Mouse (Mus musculus) hindbrain, postnatal 0 days (tissue): ENCODE results near the gene Phf23. TPM values are rescaled to one million over a fixed set of nuclear protein-coding genes. Genes with fewer than 3 reads are reported as not detected.

ENCODE experiments used
- ATAC-seq: fragments of 200-750 bp; cut with Nextera tagmentation; 2 replicates; pipeline ENCODE4 v1.8.0; 2017; ENCODE audit warnings: mild to moderate bottlenecking, moderate TSS enrichment, moderate library complexity
- DNase-seq: peaks from one replicate; pipeline ENCODE4 v3.0.0-alpha.2; 2015; ENCODE audit warnings: low spot score
- H3K27ac ChIP-seq: fragments of 300-500 bp; sonication (generic); 2 replicates; pipeline ENCODE4 v1.5.1; 2014; ENCODE audit warnings: mild to moderate bottlenecking
- H3K27me3 ChIP-seq: fragments of 300-500 bp; sonication (generic); 2 replicates; pipeline ENCODE4 v1.6.1; 2014; ENCODE audit warnings: low read length, mixed read lengths; ENCODE audit not compliant: insufficient read depth
- H3K36me3 ChIP-seq: fragments of 300-500 bp; sonication (generic); 2 replicates; pipeline ENCODE4 v1.6.1; 2014; ENCODE audit warnings: low read length, mixed read lengths; ENCODE audit not compliant: insufficient read depth
- H3K4me1 ChIP-seq: fragments of 300-500 bp; sonication (generic); 2 replicates; pipeline ENCODE4 v1.6.1; 2014; ENCODE audit warnings: antibody characterized with exemption, low read length, mixed read lengths; ENCODE audit not compliant: insufficient read depth
- H3K4me2 ChIP-seq: fragments of 300-500 bp; sonication (generic); 2 replicates; pipeline ENCODE4 v1.6.1; 2014; ENCODE audit warnings: low read depth, mild to moderate bottlenecking, low read length, moderate library complexity, mixed read lengths
- H3K4me3 ChIP-seq: fragments of 300-500 bp; sonication (generic); 2 replicates; pipeline ENCODE4 v1.5.1; 2014; ENCODE audit warnings: low read length
- H3K9ac ChIP-seq: fragments of 300-500 bp; sonication (generic); replicated peaks from 2 replicates; pipeline ENCODE4 v1.6.1; 2014; ENCODE audit warnings: mild to moderate bottlenecking, low read length, moderate library complexity, mixed read lengths
- H3K9me3 ChIP-seq: fragments of 300-500 bp; sonication (generic); 2 replicates; pipeline ENCODE4 v1.6.1; 2016; ENCODE audit warnings: low read length, mixed read lengths
- CTCF ChIP-seq: IDR thresholded peaks from 2 replicates; pipeline ENCODE4 v1.5.1; 2016; ENCODE audit warnings: antibody characterized with exemption, control low read depth, low read depth
- WGBS: fragments of 180-500 bp; shearing (Covaris S2); extraction: QIAGEN DNeasy Blood & Tissue Kit; methylation state at CpG from one replicate; pipeline ENCODE4 v1.1.7; 2014; 5-methylcytosine and 5-hydroxymethylcytosine counted together
- polyA plus RNA-seq: library from polyadenylated mRNA; unstranded; fragments of >200 nt; fragmentation: Nextera tagmentation; extraction: Ambion mirVana; gene quantifications from 2 replicates; pipeline ENCODE4 v1.2.1, GENCODE M21; 2015
- total RNA-seq: library from RNA; depleted of rRNA; stranded (reverse); fragments of >200 nt; gene quantifications from 2 replicates; pipeline ENCODE4 v1.2.3, GENCODE M21; 2014

Phf23 gene
- total and polyA plus RNA-seq, 2 experiments from 2014 or later = 44.0 to 47.9 TPM

DNA sequence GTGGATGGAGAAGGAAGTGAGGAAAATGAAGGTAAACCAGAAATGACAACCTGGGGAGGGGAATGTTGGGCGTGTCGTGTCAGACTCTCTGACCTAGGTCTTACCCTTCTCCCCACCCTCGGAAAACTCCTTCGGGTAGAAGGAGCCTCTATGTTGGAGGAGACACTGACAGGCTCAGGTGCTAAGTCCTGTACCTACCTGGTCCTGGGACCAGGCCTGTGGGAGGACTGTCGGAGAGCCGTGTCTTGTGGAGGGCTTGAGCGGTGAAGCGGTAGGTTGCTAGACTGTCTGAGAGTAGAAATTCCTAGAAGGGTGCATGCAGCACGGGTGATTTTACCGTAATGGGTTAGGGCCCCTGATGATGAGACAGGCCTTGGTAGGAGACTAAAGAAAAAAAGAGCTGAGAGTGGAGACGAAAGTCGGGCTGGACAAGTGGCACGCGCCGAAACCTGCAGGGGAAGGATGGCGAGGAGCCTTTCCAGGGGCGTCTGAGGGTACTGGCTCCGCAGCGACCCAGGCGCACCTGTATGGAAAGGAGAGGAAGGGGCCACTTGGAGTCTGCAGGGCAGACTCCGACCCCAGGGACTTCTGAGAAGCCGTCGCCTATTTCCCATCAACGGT is 30.8 kb upstream of the Phf23 start, which contains the start of gene Cldn7:
Gene Cldn7 (plus strand): TSS at position 130 of the 621 bp plus-strand sequence.
- ATAC-seq (no peak), DNase-seq (no peak)
- Histone ChIP-seq H3K4me1 (peaks cover 6% of the 10 kb centered on the region; the same call in 1 of the 2 replicates), H3K27ac (no peak within 1 kb of the TSS), H3K4me3 (no peak within 1 kb of the TSS), H3K9me3 (no peaks in the 10 kb centered on the region), H3K27me3 (peaks cover 45% of the 10 kb centered on the region), H3K36me3 (peaks cover 13% of the 10 kb centered on the region), H3K9ac (no peak within 1 kb of the TSS), H3K4me2 (no peak within 1 kb of the TSS)
- WGBS = 13% methylated on average over 24 of the region's 24 CpGs
- no peak for TF ChIP-seq CTCF

DNA sequence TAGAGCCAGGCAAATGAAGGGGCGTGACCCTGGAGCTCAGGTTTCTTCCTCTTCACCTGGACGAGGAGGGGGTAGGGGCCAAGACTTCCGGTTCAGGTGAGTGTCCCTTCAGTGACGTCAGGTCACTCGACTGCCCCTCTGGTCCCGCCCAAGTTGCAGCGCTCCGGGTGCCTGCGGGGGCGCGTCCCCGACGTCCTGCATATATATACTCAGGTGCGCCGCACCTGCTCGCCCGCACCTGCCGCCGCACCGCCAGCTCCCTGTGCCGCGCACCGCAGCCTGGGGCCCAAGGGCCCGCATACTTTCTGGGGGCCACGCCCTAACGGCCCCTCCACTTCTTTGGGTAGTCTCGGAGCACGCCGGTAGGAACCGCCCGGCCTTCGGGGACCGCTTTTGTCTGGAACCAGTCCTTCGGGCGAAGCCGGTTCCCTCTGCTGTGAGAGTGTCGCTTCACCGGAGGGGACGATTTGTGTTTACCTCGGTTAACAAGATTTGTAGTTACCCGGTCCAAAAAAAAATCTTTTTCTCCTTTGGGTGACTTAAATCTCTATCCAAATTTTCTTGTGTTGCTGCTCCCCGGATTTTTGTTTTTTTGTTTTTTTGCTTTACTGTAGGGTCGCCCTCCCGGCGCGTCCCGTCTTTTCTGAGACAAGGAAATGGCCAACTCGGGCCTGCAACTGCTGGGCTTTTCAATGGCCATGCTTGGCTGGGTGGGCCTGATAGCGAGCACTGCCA is 30.1 kb upstream of the Phf23 start:
- no peak overlapping the region for H3K4me2 ChIP-seq
- no peak overlapping the region for H3K9ac ChIP-seq
- H3K27ac ChIP-seq = no peak overlapping the region
- peaks cover 43% of the 10 kb centered on the region for H3K27me3 ChIP-seq
- H3K9me3 ChIP-seq = no peaks in the 10 kb centered on the region
- peaks cover 19% of the 10 kb centered on the region for H3K36me3 ChIP-seq
- ATAC-seq (no peak), DNase-seq (no peak)
- 2% methylated on average over 49 of the region's 49 CpGs for WGBS
- peaks cover 6% of the 10 kb centered on the region; the same call in 1 of the 2 replicates for H3K4me1 ChIP-seq
- no peak overlapping the region for H3K4me3 ChIP-seq
- no peak for TF ChIP-seq CTCF

DNA sequence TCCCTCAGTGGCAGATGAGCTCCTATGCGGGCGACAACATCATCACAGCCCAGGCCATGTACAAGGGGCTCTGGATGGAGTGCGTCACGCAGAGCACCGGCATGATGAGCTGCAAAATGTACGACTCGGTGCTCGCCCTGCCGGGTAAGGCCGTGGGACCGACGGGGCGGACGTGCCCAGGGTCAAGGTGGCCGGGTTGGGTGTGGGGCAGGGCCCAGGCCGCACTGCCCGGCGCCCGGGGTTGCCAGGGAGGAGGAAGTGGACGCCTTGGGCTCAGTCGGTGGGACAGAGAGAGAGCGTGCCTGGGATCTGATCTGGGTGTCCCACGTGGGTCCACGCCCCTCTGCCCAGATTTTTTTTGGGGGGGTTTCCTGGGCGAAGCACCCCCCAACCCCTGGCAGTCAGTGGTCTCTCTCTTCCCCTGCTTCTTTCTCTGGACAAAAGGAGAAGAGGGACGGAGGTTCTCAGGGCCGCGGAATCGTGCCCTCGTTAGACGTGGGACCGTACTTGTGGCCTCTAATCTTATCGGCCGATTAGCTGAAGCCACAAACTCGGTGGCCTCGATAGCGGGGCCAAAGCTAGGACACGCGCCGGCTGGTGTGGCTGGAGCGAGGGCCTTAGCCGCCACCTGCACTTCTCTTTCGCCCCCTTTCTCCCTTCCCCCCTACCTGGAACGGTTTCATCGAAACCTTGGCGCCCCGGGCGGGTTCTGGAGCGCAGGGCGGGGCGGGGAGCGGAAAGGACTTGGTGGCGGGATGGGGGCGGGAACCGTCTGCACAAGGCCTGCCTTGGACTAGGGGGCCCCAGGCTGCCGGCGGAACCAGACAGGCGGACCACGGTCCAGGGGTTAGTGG is 29.3 kb upstream of the Phf23 start:
- no peak overlapping the region; the same call in 1 of the 2 replicates for H3K9ac ChIP-seq
- H3K27me3 ChIP-seq = peaks cover 43% of the 10 kb centered on the region
- H3K36me3 ChIP-seq = peaks cover 23% of the 10 kb centered on the region
- no peaks in the 10 kb centered on the region for H3K9me3 ChIP-seq
- peaks cover 6% of the 10 kb centered on the region; the same call in 1 of the 2 replicates for H3K4me1 ChIP-seq
- H3K4me3 ChIP-seq = peak overlapping the region; percentile 28
- DNase-seq (no peak), ATAC-seq (peak; percentile 43; the same call in 1 of the 2 replicates)
- no peak overlapping the region for H3K27ac ChIP-seq
- peak overlapping the region; percentile 47 for H3K4me2 ChIP-seq
- 2% methylated on average over 55 of the region's 59 CpGs for WGBS
- TF ChIP-seq CTCF = no peak

DNA sequence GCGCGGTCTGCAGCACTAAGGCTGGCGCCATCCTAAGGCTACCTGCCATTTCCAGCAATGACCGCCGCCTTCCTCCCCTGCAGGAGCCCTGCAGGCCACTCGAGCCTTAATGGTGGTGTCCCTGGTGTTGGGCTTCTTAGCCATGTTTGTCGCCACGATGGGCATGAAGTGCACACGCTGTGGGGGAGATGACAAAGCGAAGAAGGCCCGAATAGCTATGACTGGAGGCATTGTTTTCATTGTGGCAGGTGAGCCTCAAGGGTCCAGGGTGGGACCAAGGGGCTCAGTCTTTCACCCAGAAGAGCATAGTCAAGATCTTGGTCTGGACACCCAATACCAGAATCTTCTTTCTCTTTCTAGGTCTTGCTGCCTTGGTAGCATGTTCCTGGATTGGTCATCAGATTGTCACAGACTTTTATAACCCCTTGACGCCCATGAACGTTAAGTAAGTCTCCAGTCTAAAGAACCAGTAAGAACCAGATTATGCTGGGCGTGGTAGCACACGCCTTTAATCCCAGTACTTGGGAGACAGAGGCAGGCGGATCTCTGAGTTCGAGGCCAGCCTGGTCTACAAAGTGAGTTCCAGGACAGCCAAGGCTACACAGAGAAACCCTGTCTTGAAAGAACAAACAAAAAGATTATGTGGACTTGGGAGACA is 28.6 kb upstream of the Phf23 start:
- Histone ChIP-seq H3K27me3 (peaks cover 43% of the 10 kb centered on the region), H3K9me3 (no peaks in the 10 kb centered on the region), H3K36me3 (peaks cover 23% of the 10 kb centered on the region), H3K9ac (no peak overlapping the region; the same call in 1 of the 2 replicates), H3K4me2 (peak overlapping the region; percentile 47), H3K4me1 (peaks cover 6% of the 10 kb centered on the region; the same call in 1 of the 2 replicates), H3K4me3 (peak overlapping the region; percentile 28), H3K27ac (no peak overlapping the region)
- no peak for ATAC-seq
- DNase-seq = no peak
- TF ChIP-seq CTCF = no peak
- WGBS = 39% methylated on average over 17 of the region's 17 CpGs

DNA sequence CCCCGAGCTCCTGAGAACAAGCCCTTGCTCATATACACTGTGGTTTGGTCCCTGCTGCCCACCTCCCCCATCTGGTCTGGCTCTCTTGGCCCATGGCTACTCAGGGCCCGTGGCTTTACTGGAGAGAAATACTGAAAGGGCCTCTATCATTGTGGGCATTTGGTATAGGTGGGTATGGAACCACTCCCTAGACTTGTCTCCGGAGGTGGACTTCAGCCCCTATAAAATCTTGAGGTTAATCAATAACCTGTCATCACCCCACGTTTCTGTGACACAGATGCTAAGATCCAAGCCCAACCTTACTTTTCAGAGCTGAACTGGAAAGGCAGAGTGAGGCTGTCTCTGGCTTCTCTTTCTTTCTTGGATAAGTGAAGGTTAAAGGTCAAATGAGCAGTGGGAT is 26.8 kb upstream of the Phf23 start:
- Histone ChIP-seq H3K4me3 (no peak overlapping the region), H3K36me3 (peaks cover 34% of the 10 kb centered on the region), H3K4me1 (peaks cover 6% of the 10 kb centered on the region; the same call in 1 of the 2 replicates), H3K27me3 (peaks cover 33% of the 10 kb centered on the region), H3K4me2 (no peak overlapping the region), H3K9me3 (no peaks in the 10 kb centered on the region), H3K27ac (no peak overlapping the region), H3K9ac (no peak overlapping the region)
- TF ChIP-seq CTCF = no peak
- ATAC-seq (no peak), DNase-seq (no peak)
- 92% methylated on average over 4 of the region's 4 CpGs for WGBS

DNA sequence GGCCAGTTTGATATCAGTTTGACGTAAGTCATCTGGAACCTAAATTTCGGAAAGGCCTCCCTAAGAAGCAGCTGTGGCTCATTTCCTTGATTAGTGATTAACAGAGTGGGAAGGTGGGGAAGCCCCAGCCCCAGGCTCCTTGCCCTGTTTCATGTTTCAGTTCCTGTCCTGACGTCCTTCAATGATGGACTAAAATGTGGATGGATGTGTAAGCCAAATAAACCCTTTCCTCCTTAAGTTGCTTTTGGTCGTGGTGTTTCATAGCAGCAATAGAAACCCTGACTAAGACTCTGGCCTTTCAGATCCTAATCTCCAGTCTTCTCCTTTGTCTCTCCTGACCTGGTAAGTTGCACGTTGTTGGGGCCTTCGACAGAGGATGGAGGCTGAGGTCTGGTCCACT is 25.4 kb upstream of the Phf23 start:
- Histone ChIP-seq H3K9me3 (no peaks in the 10 kb centered on the region), H3K27me3 (peaks cover 19% of the 10 kb centered on the region; the same call in 1 of the 2 replicates), H3K4me3 (no peak overlapping the region), H3K4me2 (no peak overlapping the region), H3K27ac (no peak overlapping the region), H3K9ac (no peak overlapping the region), H3K36me3 (peaks cover 44% of the 10 kb centered on the region), H3K4me1 (peaks cover 6% of the 10 kb centered on the region; the same call in 1 of the 2 replicates)
- ATAC-seq (no peak), DNase-seq (no peak)
- TF ChIP-seq CTCF = no peak
- WGBS = 93% methylated on average over 6 of the region's 6 CpGs
